Mouse (Mus musculus) embryonic facial prominence, embryonic 14.5 days (tissue): ENCODE data around the gene Rc3h2. TPM values are rescaled to one million over a fixed set of nuclear protein-coding genes. Genes with fewer than 3 reads are reported as not detected.

Source experiments
- ATAC-seq: fragments of 200-750 bp; cut with Nextera tagmentation; 2 replicates; pipeline ENCODE4 v1.8.0; 2017; ENCODE audit warnings: low read depth, moderate number of reproducible peaks, moderate TSS enrichment
- DNase-seq: peaks from one replicate; pipeline ENCODE4 v3.0.0-alpha.2; 2015; ENCODE audit warnings: low spot score
- H3K27ac ChIP-seq: fragments of 300-500 bp; sonication (generic); replicated peaks from 2 replicates; pipeline ENCODE4 v1.5.1; 2014; ENCODE audit warnings: low read depth, mild to moderate bottlenecking, low read length, moderate library complexity
- H3K27me3 ChIP-seq: fragments of 300-500 bp; sonication (generic); replicated peaks from 2 replicates; pipeline ENCODE4 v1.6.1; 2014; ENCODE audit warnings: low read length; ENCODE audit not compliant: control insufficient read depth, insufficient read depth
- H3K36me3 ChIP-seq: fragments of 300-500 bp; sonication (generic); 2 replicates; pipeline ENCODE4 v1.6.1; 2014; ENCODE audit warnings: low read length, mixed read lengths; ENCODE audit not compliant: control insufficient read depth, insufficient read depth
- H3K4me1 ChIP-seq: fragments of 300-500 bp; sonication (generic); 2 replicates; pipeline ENCODE4 v1.6.1; 2014; ENCODE audit warnings: antibody characterized with exemption, low read length; ENCODE audit not compliant: control insufficient read depth, insufficient read depth
- H3K4me2 ChIP-seq: fragments of 300-500 bp; sonication (generic); 2 replicates; pipeline ENCODE4 v1.6.1; 2014; ENCODE audit warnings: low read depth, mild to moderate bottlenecking, low read length, moderate library complexity, mixed read lengths
- H3K4me3 ChIP-seq: fragments of 300-500 bp; sonication (generic); 2 replicates; pipeline ENCODE4 v1.5.1; 2014; ENCODE audit warnings: low read depth, mild to moderate bottlenecking, low read length
- H3K9ac ChIP-seq: fragments of 300-500 bp; sonication (generic); 2 replicates; pipeline ENCODE4 v1.6.1; 2014; ENCODE audit warnings: low read depth, mild to moderate bottlenecking, low read length, moderate library complexity, mixed read lengths
- H3K9me3 ChIP-seq: fragments of 300-500 bp; sonication (generic); 2 replicates; pipeline ENCODE4 v1.6.1; 2016; ENCODE audit warnings: low read length; ENCODE audit not compliant: control insufficient read depth
- WGBS: fragments of 180-500 bp; shearing (Covaris S2); extraction: QIAGEN DNeasy Blood & Tissue Kit; methylation state at CpG from one replicate; pipeline ENCODE4 v1.1.7; 2014; 5-methylcytosine and 5-hydroxymethylcytosine counted together
- polyA plus RNA-seq: library from polyadenylated mRNA; unstranded; fragments of >200 nt; fragmentation: Nextera tagmentation; extraction: Ambion mirVana; gene quantifications from 2 replicates; pipeline ENCODE4 v1.2.1, GENCODE M21; 2014

The Rc3h2 gene
- polyA plus RNA-seq = 15.2 and 15.6 TPM in 2 replicates

GRCm38 (mm10) chr2:37422306-37423304, at the start of gene Rc3h2:
Gene Rc3h2 (minus strand): TSS chr2:37422903.
- Histone ChIP-seq H3K9ac (peak within 1 kb of the TSS; percentile 97), H3K4me2 (peak within 1 kb of the TSS; percentile 77), H3K9me3 (no peaks in the 10 kb centered on the region), H3K4me1 (0 out of 2 replicates have a peak, but pooled peaks cover 10% of the 10 kb centered on the region), H3K4me3 (peak within 1 kb of the TSS; percentile 92), H3K36me3 (peaks cover 8% of the 10 kb centered on the region), H3K27ac (peak within 1 kb of the TSS; percentile 95), H3K27me3 (no peaks in the 10 kb centered on the region)
- DNase-seq (peak; percentile 98), ATAC-seq (peak; percentile 99)
- under 1% methylated on average over 44 of the region's 75 CpGs for WGBS

DNA sequence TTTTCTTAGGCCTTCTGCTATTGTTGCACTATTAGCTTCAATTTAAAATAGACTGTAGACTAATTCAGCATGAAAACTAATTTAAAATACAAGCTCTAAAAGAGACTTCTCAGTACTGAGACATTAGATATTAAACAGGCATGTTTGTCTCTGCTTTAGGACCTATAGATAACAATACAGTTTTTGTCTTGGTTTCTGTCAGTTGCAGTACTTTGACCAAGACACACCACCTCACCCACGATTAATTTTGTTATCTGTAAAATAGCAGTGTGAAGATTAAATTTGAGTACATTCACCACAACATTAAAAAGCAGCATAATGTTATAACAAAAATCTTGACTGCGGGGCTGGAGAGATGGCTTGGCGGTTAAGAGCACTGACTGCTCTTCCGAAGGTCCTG, 43.6 kb upstream of the Rc3h2 start:
- peaks cover 20% of the 10 kb centered on the region for H3K36me3 ChIP-seq
- no peak overlapping the region for H3K27ac ChIP-seq
- 93% methylated on average over 4 of the region's 4 CpGs for WGBS
- no peaks in the 10 kb centered on the region for H3K9me3 ChIP-seq
- no peaks in the 10 kb centered on the region for H3K27me3 ChIP-seq
- H3K4me3 ChIP-seq = no peak overlapping the region
- no peak overlapping the region for H3K4me2 ChIP-seq
- no peaks in the 10 kb centered on the region for H3K4me1 ChIP-seq
- DNase-seq (no peak), ATAC-seq (no peak)
- H3K9ac ChIP-seq = no peak overlapping the region

DNA sequence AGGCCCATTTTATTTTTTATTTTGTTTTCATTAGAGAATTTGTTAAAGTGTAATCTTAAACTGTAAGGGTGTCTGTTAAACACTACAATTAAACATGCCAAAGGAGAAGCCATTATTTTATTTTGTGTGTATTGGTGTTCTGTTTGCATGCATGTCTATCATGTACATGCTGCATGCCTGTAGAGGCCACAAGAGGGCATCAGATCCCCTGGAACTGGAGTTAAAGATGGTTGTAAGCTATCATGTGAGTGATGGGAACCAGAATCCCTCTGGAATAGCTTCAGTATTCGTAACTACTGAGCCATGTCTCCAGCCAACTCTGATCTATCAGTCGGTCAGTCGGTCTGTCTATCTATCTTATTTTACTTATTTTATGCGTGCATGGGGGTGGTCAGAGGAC, 38.0 kb upstream of the Rc3h2 start:
- Histone ChIP-seq H3K4me1 (no peaks in the 10 kb centered on the region), H3K9ac (no peak overlapping the region), H3K4me3 (no peak overlapping the region), H3K4me2 (no peak overlapping the region), H3K27me3 (no peaks in the 10 kb centered on the region), H3K9me3 (no peaks in the 10 kb centered on the region), H3K27ac (no peak overlapping the region), H3K36me3 (no peaks in the 10 kb centered on the region; the same call in 1 of the 2 replicates)
- 96% methylated on average over 4 of the region's 4 CpGs for WGBS
- no peak for DNase-seq
- no peak for ATAC-seq

DNA sequence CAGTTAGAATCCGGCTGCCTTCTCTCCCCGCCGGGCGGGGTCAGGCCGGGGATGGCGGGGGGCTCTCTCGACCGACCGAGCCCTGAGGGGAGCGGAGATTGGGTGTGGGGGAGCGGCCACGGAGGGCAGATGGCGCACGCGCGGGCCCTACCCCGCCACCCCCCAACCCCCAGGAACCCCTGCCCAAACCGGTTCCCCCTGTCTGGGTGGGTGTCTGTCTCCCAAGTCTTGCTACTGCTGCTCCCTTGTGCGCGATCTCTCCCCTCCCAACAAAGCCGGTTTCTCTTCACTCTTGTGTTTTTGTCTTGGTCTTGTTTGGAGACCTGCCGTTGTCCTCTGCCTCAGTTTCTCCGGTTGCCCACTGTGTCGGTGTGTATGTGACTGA, 29.7 kb upstream of the Rc3h2 start:
- WGBS = 1% methylated on average over 6 of the region's 24 CpGs
- peak overlapping the region; percentile 83 for H3K4me2 ChIP-seq
- no peaks in the 10 kb centered on the region for H3K9me3 ChIP-seq
- peak overlapping the region; percentile 84 for H3K27ac ChIP-seq
- peak overlapping the region; percentile 89 for H3K9ac ChIP-seq
- ATAC-seq (peak; percentile 91), DNase-seq (peak; percentile 73)
- peak overlapping the region; percentile 77 for H3K4me3 ChIP-seq
- no peaks in the 10 kb centered on the region for H3K27me3 ChIP-seq
- H3K36me3 ChIP-seq = no peaks in the 10 kb centered on the region
- H3K4me1 ChIP-seq = peaks cover 6% of the 10 kb centered on the region

DNA sequence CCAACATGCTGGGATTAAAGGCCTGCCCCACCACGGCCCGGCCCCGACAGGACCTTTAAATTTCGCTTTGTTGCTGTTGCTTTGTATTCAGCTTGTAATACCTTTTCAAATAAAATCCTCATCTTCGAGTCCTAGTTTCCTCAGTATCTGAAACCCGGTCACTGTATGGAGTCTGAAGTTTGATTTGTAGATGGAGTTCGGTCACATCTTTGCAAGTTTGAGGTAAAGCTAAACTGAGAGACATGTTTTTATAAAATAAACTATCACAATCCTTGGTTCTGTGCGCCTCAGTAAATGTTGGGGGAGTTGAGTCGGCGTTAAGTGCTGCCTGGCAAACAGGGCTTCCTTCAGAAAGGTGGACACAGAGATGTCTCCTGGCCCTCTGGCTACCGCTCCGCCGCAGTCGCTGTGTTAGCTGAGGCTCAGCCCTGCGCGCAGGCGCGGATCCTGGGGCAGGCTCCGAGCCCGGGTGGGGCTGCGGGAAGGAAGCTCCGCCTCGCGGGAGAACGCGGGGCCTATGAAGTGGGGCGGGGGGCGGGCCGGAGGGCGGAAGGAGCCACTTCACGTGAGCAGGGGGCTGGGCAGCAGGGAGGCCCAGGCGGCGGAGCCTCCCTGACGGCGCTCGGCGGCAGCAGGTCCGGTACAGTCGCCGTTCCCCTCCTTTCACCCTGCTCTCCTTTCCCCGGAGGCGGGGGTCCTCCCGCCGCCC, 29.1 kb upstream of the Rc3h2 start:
- ATAC-seq = peak; percentile 99
- H3K4me3 ChIP-seq = peak overlapping the region; percentile 77
- 0 out of 2 replicates have a peak, but pooled peaks cover 4% of the 10 kb centered on the region for H3K36me3 ChIP-seq
- no peaks in the 10 kb centered on the region for H3K9me3 ChIP-seq
- H3K4me1 ChIP-seq = peaks cover 6% of the 10 kb centered on the region
- 13% methylated on average over 26 of the region's 44 CpGs for WGBS
- peak; percentile 97 for DNase-seq
- H3K9ac ChIP-seq = peak overlapping the region; percentile 89
- peak overlapping the region; percentile 84 for H3K27ac ChIP-seq
- H3K27me3 ChIP-seq = no peaks in the 10 kb centered on the region
- H3K4me2 ChIP-seq = peak overlapping the region; percentile 83

DNA sequence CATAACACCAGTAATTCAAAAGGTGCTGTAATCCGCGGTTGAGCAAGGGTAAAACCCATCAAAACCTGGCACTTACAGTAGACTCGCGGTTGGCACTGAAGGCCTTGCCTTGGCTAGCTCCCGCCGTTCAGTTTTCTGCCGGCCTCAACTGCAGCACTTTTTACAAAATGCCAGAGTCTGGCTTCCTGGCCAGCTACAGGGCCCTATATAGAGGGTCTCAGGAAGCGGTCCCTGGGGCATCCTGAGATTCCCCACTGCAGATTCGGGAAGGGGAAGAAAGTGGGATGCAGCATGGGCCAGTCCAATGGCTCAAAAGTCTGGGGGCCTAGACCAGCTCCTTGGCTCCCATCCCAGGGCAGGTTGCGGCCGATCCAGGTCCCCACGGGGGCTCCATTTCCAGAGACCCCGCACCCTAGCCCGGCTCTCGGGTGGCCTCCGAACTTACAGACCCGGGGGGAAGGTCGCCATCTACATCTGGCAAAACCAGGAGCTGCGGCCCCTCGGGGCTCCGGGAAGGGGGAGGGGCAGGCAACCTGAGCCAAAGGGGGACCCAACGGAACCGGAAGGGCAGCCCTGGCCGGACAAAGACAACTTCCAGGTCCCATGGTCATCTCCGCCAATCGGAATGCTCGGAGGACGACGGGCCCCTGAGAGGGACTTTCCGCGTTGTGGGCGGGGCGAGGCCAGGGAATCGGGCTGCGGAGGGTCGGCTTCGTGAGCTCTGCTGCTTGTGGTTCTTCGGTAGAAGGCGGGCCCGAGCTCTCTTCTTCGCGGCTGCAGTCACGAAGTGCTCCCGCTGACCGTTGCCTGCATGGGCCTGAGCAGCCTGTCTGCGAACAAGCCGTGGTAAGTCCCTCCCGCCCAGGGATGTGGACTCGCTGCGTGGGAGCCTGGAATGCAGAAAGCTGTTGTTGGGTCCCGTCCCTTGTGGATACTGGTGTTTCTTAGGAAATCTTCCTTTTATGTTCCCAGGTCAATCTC, 20.2 kb upstream of the Rc3h2 start, which contains the start of the genes Zbtb26, Zbtb6 and Rabgap1:
TSS of gene Zbtb26 (minus strand) at position 525 of the 981 bp plus-strand sequence.
TSS of gene Zbtb6 (minus strand) at position 561 of the 981 bp plus-strand sequence.
TSS of gene Rabgap1 (plus strand) at position 669 of the 981 bp plus-strand sequence.
- H3K9ac ChIP-seq = peak within 1 kb of the TSS; percentile 92
- H3K9me3 ChIP-seq = no peaks in the 10 kb centered on the region
- under 1% methylated on average over 48 of the region's 51 CpGs for WGBS
- H3K4me1 ChIP-seq = peaks cover 16% of the 10 kb centered on the region
- peak within 1 kb of the TSS; percentile 87 for H3K27ac ChIP-seq
- peak within 1 kb of the TSS; percentile 72 for H3K4me3 ChIP-seq
- ATAC-seq (peak; percentile 99), DNase-seq (peak; percentile 98)
- H3K4me2 ChIP-seq = peak within 1 kb of the TSS; percentile 76
- peaks cover 8% of the 10 kb centered on the region; the same call in 1 of the 2 replicates for H3K36me3 ChIP-seq
- no peaks in the 10 kb centered on the region for H3K27me3 ChIP-seq

DNA sequence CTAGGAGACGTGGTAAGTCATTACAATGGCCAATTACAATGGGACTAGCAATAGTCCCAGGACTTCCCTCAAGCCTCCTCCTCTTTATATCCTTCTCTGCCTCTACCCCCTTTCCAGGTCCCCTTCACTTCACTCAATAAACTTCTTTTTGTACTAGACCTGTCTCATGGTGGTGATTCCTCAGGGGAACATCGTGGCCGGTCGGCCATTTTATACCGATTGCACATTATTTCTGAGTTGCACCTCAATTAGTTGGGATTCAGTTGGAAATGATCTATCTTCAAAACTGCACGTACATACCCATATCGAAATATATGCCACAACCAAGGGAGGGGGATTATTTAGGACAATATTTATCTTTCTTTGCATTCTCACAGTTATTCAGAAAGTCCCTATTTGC, 8.9 kb upstream of the Rc3h2 start:
- Histone ChIP-seq H3K36me3 (peaks cover 44% of the 10 kb centered on the region), H3K4me1 (peaks cover 9% of the 10 kb centered on the region), H3K27ac (peak overlapping the region; percentile 96), H3K9me3 (no peaks in the 10 kb centered on the region), H3K4me3 (peak overlapping the region; percentile 88), H3K9ac (peak overlapping the region; percentile 86), H3K27me3 (no peaks in the 10 kb centered on the region), H3K4me2 (peak overlapping the region; percentile 88)
- DNase-seq (no peak), ATAC-seq (peak; percentile 12; the same call in 1 of the 2 replicates)
- WGBS = 28% methylated on average over 7 of the region's 7 CpGs
